ENCODE assay signal across 8 mouse cellular contexts in genomic region chr1:172368768-172369418, GRCm38 (mm10). TPM values are rescaled to one million over a fixed set of nuclear protein-coding genes. Genes with fewer than 3 reads are reported as not detected.
DNase-seq lines count a peak whose midpoint lies in the region; ATAC-seq and TF ChIP-seq lines count a peak whose summit lies in the region.

No protein-coding gene starts in this region.

- WGBS in embryonic facial prominence, embryonic 14.5 days, result 28% methylated on average over 23 of the region's 23 CpGs
- WGBS in hindbrain, embryonic 16.5 days, result 30% methylated on average over 23 of the region's 23 CpGs
- 30% methylated on average over 23 of the region's 23 CpGs for WGBS in liver, postnatal 0 days (ENCODE audit: insufficient replicate concordance)
- 33% methylated on average over 23 of the region's 23 CpGs for WGBS in neural tube, embryonic 14.5 days

- no peaks in the 10 kb centered on the region for H3K9me3 ChIP-seq in G1E (replicated peaks)
- H3K9me3 ChIP-seq in embryonic facial prominence, embryonic 14.5 days (ENCODE audit: control insufficient read depth, low read length), result no peaks in the 10 kb centered on the region
- no peaks in the 10 kb centered on the region for H3K9me3 ChIP-seq in hindbrain, embryonic 16.5 days (ENCODE audit: control insufficient read depth, low read length)
- no peaks in the 10 kb centered on the region for H3K9me3 ChIP-seq in liver, postnatal 0 days (ENCODE audit: low read length)
- H3K9me3 ChIP-seq in neural tube, embryonic 14.5 days (ENCODE audit: control insufficient read depth, low read length), result no peaks in the 10 kb centered on the region

- TF ChIP-seq EP300 in liver, postnatal 0 days (IDR thresholded peaks at IDR 0.05; ENCODE audit: low read depth), result no peak

- DNase-seq in frontal cortex, postnatal 25 days (ENCODE audit: low spot score in 2 of 2), result no peak
- no peak for DNase-seq in G1E (ENCODE audit: low spot score)
- DNase-seq in embryonic facial prominence, embryonic 14.5 days (ENCODE audit: low spot score), result peak; percentile 65
- DNase-seq in liver, postnatal 0 days, result peak; percentile 61
- DNase-seq in urinary bladder, postnatal 36 days (ENCODE audit: low spot score in 2 of 2), result no peak

- no peak overlapping the region for H3K4me3 ChIP-seq in G1E (ENCODE audit: low read depth, low read length)
- no peak overlapping the region for H3K4me3 ChIP-seq in embryonic facial prominence, embryonic 14.5 days (ENCODE audit: low read depth, low read length)
- H3K4me3 ChIP-seq in hindbrain, embryonic 16.5 days (ENCODE audit: low read length), result no peak overlapping the region
- H3K4me3 ChIP-seq in liver, postnatal 0 days (ENCODE audit: low read depth, low read length), result no peak overlapping the region
- H3K4me3 ChIP-seq in neural tube, embryonic 14.5 days (ENCODE audit: low read depth, low read length), result no peak overlapping the region

- peak; percentile 22; the same call in 1 of the 2 replicates for ATAC-seq in frontal cortex, adult (ENCODE audit: low TSS enrichment)
- ATAC-seq in G1E (ENCODE audit: extremely low read depth, insufficient number of reproducible peaks, low FRiP score, poor library complexity, severe bottlenecking), result no peak; the same call in 1 of the 2 replicates
- no peak for ATAC-seq in embryonic facial prominence, embryonic 14.5 days (ENCODE audit: low read depth)
- ATAC-seq in hindbrain, embryonic 16.5 days, result peak; percentile 51
- peak; percentile 20; the same call in 1 of the 2 replicates for ATAC-seq in liver, postnatal 0 days
- ATAC-seq in neural tube, embryonic 14.5 days (ENCODE audit: low read depth), result peak; percentile 39

- peaks cover 12% of the 10 kb centered on the region for H3K4me1 ChIP-seq in G1E (ENCODE audit: insufficient read depth, low read depth, low read length)
- H3K4me1 ChIP-seq in embryonic facial prominence, embryonic 14.5 days (ENCODE audit: control insufficient read depth, insufficient read depth, low read length), result no peaks in the 10 kb centered on the region
- H3K4me1 ChIP-seq in hindbrain, embryonic 16.5 days (ENCODE audit: control insufficient read depth, insufficient read depth, low read depth, low read length), result no peaks in the 10 kb centered on the region
- H3K4me1 ChIP-seq in liver, postnatal 0 days (ENCODE audit: insufficient read depth), result peaks cover 12% of the 10 kb centered on the region
- no peaks in the 10 kb centered on the region for H3K4me1 ChIP-seq in neural tube, embryonic 14.5 days (ENCODE audit: control insufficient read depth, insufficient read depth, low read length)

- TF ChIP-seq CTCF in G1E (IDR thresholded peaks at IDR 0.05; ENCODE audit: low read depth, low read length), result peak; percentile 35; the same call in 1 of the 2 replicates
- peak; percentile 62 for TF ChIP-seq CTCF in liver, postnatal 0 days (IDR thresholded peaks at IDR 0.05; ENCODE audit: low read depth)

- peaks cover 12% of the 10 kb centered on the region for H3K27me3 ChIP-seq in G1E (ENCODE audit: insufficient read depth, low read length)
- H3K27me3 ChIP-seq in embryonic facial prominence, embryonic 14.5 days (replicated peaks; ENCODE audit: control insufficient read depth, insufficient read depth, low read length), result no peaks in the 10 kb centered on the region
- H3K27me3 ChIP-seq in hindbrain, embryonic 16.5 days (replicated peaks; ENCODE audit: control insufficient read depth, insufficient read depth, low read length), result no peaks in the 10 kb centered on the region
- 0 out of 2 replicates have a peak, but pooled peaks cover 2% of the 10 kb centered on the region for H3K27me3 ChIP-seq in liver, postnatal 0 days (ENCODE audit: insufficient read depth, low read length)
- H3K27me3 ChIP-seq in neural tube, embryonic 14.5 days (ENCODE audit: control insufficient read depth, insufficient read depth, low read length), result no peaks in the 10 kb centered on the region

- no peak overlapping the region for H3K9ac ChIP-seq in embryonic facial prominence, embryonic 14.5 days (ENCODE audit: low read depth, low read length)
- H3K9ac ChIP-seq in hindbrain, embryonic 16.5 days (ENCODE audit: low read depth, low read length), result no peak overlapping the region
- no peak overlapping the region for H3K9ac ChIP-seq in liver, postnatal 0 days (replicated peaks)
- H3K9ac ChIP-seq in neural tube, embryonic 14.5 days (replicated peaks; ENCODE audit: low read depth, low read length), result no peak overlapping the region

- no peak overlapping the region for H3K27ac ChIP-seq in embryonic facial prominence, embryonic 14.5 days (replicated peaks; ENCODE audit: low read depth, low read length)
- no peak overlapping the region for H3K27ac ChIP-seq in hindbrain, embryonic 16.5 days (ENCODE audit: low read depth, low read length)
- H3K27ac ChIP-seq in liver, postnatal 0 days (ENCODE audit: low read depth), result no peak overlapping the region
- H3K27ac ChIP-seq in neural tube, embryonic 14.5 days (ENCODE audit: low read depth, low read length), result no peak overlapping the region

- H3K36me3 ChIP-seq in G1E (replicated peaks), result no peaks in the 10 kb centered on the region
- H3K36me3 ChIP-seq in embryonic facial prominence, embryonic 14.5 days (ENCODE audit: control insufficient read depth, insufficient read depth, low read length), result no peaks in the 10 kb centered on the region
- no peaks in the 10 kb centered on the region for H3K36me3 ChIP-seq in hindbrain, embryonic 16.5 days (ENCODE audit: control insufficient read depth, insufficient read depth, low read length)
- no peaks in the 10 kb centered on the region for H3K36me3 ChIP-seq in liver, postnatal 0 days (replicated peaks; ENCODE audit: insufficient read depth, low read length)
- no peaks in the 10 kb centered on the region for H3K36me3 ChIP-seq in neural tube, embryonic 14.5 days (ENCODE audit: control insufficient read depth, insufficient read depth, low read length)

- peak overlapping the region; percentile 22; the same call in 1 of the 2 replicates for H3K4me2 ChIP-seq in embryonic facial prominence, embryonic 14.5 days (ENCODE audit: low read depth, low read length)
- H3K4me2 ChIP-seq in hindbrain, embryonic 16.5 days (ENCODE audit: low read length), result peak overlapping the region; percentile 29
- H3K4me2 ChIP-seq in liver, postnatal 0 days (ENCODE audit: low read depth, low read length), result peak overlapping the region; percentile 56
- no peak overlapping the region for H3K4me2 ChIP-seq in neural tube, embryonic 14.5 days (ENCODE audit: low read depth, low read length)

RNA-seq across cellular contexts. Expression of gene Pigm, which starts 7.5 kb away (rescaled TPM):
- total RNA-seq in G1E (2014; fragmentation: Nextera tagmentation) (28.3 and 29.5 TPM in 2 replicates), G1E (2017) (19.2 and 19.7 TPM in 2 replicates)
- polyA plus RNA-seq in G1E (2012), result 10.6 and 12.8 TPM in 2 replicates
- 6.9 and 7.2 TPM in 2 replicates for polyA plus RNA-seq in embryonic facial prominence, embryonic 14.5 days (2014; fragmentation: Nextera tagmentation; extraction: Ambion mirVana)
- 3.1 and 3.9 TPM in 2 replicates for polyA plus RNA-seq in hindbrain, embryonic 16.5 days (2015; fragmentation: Nextera tagmentation; extraction: Ambion mirVana)
- 1.8 TPM in 2 replicates for polyA plus RNA-seq in liver, postnatal 0 days (2015; fragmentation: Nextera tagmentation; extraction: Ambion mirVana)
- polyA plus RNA-seq in neural tube, embryonic 14.5 days (2014; fragmentation: Nextera tagmentation; extraction: Ambion mirVana), result 5.2 and 6.1 TPM in 2 replicates

RNA-seq across cellular contexts. Expression of gene Kcnj10, which starts 27.9 kb away (rescaled TPM):
- total RNA-seq in G1E (2014; fragmentation: Nextera tagmentation), result 1.1 TPM in 1 of 2 replicates, not detected in the other
- under 0.01 and 0.11 TPM in 2 replicates for total RNA-seq in G1E (2017)
- not detected in 2 replicates for polyA plus RNA-seq in G1E (2012)
- polyA plus RNA-seq in embryonic facial prominence, embryonic 14.5 days (2014; fragmentation: Nextera tagmentation; extraction: Ambion mirVana), result 0.18 and 0.28 TPM in 2 replicates
- polyA plus RNA-seq in hindbrain, embryonic 16.5 days (2015; fragmentation: Nextera tagmentation; extraction: Ambion mirVana), result 3.5 and 3.9 TPM in 2 replicates
- 0.17 and 0.19 TPM in 2 replicates for polyA plus RNA-seq in liver, postnatal 0 days (2015; fragmentation: Nextera tagmentation; extraction: Ambion mirVana)
- 2.3 and 2.6 TPM in 2 replicates for polyA plus RNA-seq in neural tube, embryonic 14.5 days (2014; fragmentation: Nextera tagmentation; extraction: Ambion mirVana)

RNA-seq across cellular contexts. Expression of gene Kcnj9, which starts 39.8 kb away (rescaled TPM):
- total RNA-seq in G1E (2014; fragmentation: Nextera tagmentation) (not detected in 2 replicates), G1E (2017) (not detected in 2 replicates)
- polyA plus RNA-seq in G1E (2012), result not detected in 2 replicates
- polyA plus RNA-seq in embryonic facial prominence, embryonic 14.5 days (2014; fragmentation: Nextera tagmentation; extraction: Ambion mirVana), result 0.06 TPM in 1 of 2 replicates, not detected in the other
- 4.9 and 5.6 TPM in 2 replicates for polyA plus RNA-seq in hindbrain, embryonic 16.5 days (2015; fragmentation: Nextera tagmentation; extraction: Ambion mirVana)
- 0.07 TPM in 2 replicates for polyA plus RNA-seq in liver, postnatal 0 days (2015; fragmentation: Nextera tagmentation; extraction: Ambion mirVana)
- polyA plus RNA-seq in neural tube, embryonic 14.5 days (2014; fragmentation: Nextera tagmentation; extraction: Ambion mirVana), result 1.3 and 2.7 TPM in 2 replicates

Comparison
In these comparisons a context has a peak if more than half of its experiments do, and no peak if none do; other contexts are left out.
1. ATAC-seq: peak in frontal cortex, adult (single experiment), hindbrain, embryonic 16.5 days (single experiment), liver, postnatal 0 days (single experiment) and neural tube, embryonic 14.5 days (single experiment); none in G1E (single experiment) and embryonic facial prominence, embryonic 14.5 days (single experiment).
2. DNase-seq: peak in embryonic facial prominence, embryonic 14.5 days (single experiment) and liver, postnatal 0 days (single experiment); none in frontal cortex, postnatal 25 days (0 of 2), G1E (single experiment) and urinary bladder, postnatal 36 days (0 of 2).